Mouse (Mus musculus) kidney, adult 9 months (tissue): Measurements from ENCODE around the gene Aip.
"Not testable (repeated sequence)": the region's sequence is repeated elsewhere in the genome, so short reads cannot be mapped to it uniquely, and the experiment has no call there.

Experiments
- DNase-seq: peaks from one replicate; pipeline ENCODE4 v3.0.0; 2022

The Aip gene

DNA sequence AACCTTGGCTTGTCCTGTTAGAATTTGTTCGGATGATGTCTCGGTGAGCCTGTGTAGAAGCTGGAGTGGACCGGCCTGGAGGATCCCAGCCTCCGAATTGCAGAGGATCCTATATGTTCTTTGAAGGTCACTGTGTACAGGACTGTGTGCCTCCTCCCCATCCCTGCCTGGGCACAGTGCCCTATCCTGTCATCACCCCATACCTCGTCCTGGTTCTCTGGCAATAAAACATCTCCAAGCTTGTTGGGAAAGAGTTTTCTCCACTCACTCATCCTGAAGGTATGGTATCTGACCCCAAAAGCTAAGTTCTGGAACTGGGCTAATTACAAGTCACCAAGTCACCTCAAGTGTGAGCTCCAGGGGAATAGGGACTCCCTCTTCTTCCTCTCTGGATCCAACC lies 38.6 kb downstream of the Aip start:
- DNase-seq = no peak

DNA sequence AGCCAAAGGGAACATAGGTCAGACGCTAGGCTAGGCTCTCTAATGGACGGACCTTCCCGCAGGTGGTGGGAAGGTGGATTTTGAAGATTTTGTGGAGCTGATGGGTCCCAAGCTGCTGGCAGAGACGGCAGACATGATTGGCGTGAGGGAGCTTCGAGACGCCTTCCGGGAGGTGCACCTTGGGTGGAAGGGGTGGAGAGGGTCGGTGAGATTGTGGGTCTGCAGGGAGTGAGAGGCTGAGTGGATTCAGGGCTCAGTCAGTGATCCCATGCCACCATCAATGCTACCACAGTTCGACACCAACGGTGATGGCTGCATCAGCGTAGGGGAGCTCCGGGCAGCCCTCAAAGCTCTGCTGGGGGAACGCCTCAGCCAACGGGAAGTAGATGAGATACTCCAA lies 39.5 kb downstream of the Aip start:
- no peak for DNase-seq

DNA sequence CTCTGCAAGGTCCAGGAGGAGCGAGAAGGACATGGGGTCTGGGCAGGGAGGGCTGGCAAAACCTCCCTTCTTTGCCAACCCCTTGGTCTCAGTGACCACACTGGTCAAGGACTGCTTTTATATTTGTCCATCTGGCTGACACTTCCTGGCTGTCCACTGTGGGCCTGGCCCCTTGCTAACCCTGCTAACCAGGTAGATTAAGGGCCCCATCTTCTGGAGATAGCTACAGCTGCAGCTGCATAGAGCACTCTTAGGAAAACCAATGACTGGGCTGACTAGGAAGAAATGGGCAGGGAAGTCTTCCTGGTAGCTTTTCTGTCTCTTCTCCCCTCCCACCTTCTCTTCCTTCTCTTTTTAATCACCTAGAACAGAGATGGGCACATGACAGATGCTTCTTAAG lies 40.7 kb downstream of the Aip start:
- DNase-seq = peak; percentile 74

DNA sequence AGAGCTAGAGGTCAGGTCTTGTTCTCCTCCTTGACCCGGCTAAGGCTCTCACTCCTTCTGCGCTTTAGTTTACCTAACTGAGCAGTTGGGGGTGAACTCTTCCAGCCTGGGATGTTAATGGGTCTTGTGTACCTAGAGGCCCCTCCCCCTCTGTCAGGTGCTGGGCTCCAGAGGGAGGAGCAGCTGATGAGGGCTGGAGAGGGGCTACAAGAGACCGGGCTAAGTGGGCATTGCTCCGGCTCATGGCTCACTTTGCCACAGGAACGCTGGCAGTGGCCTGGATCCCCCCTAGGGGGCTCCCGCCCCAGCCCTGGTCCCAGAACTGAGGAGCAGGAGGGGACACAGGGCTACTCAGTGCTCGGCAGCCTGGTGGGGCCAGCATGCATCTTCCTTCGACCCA lies 41.8 kb downstream of the Aip start:
- DNase-seq = no peak

DNA sequence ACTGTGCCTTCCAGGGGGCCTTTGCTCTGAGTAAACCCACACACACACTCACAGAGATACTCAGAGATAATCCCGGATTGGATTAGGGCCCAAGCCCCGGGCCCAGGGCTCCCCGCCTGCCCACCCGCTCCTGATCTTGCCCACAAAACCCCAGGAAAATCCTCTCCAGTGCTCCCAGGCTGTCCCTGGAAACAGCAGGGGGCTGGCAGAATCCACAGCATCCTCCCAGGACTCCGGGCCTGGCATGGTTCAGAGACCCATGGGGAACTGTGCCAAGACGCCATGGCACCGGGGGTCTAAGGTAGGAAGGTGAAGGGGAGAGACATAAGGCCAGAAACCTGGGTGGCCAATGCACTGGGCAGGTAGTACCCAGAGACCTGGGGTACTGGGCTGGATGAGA lies 42.3 kb downstream of the Aip start:
- DNase-seq = no peak

DNA sequence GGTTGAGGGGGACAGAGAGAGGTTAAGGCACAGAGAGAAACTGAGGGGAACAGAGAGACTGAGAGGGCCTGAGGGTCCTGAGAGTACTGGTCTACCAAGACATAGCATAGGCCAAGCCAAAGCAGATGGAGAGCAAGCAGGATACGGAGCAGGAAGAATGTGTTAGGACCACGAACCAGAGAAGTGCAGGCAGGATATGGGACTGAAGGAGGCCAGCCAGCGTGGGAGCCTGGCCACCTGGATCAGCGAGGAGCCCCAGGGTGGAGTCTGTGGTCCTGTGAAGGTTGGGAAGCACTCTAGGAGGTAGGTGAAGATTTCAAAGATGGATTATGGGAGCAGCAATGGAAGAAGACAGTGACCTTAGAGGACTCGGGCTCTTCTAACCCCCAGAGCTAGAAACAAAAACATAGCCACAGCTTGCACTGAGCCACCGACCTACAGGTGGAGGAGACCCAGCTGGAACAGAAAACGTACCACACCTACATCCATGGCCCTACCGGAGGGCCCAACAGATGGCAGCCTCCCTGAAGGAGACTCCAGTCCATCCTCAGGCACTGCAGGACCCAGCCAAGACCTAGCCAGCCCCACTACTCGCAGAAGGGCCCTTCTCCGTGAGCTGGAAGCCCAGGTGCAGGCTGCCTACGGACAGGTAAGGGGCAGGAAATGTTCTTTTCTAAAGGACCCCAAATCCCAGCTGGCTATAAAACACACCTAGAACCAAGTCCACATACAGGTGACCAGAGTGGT lies 43.3 kb downstream of the Aip start:
- DNase-seq = no peak

DNA sequence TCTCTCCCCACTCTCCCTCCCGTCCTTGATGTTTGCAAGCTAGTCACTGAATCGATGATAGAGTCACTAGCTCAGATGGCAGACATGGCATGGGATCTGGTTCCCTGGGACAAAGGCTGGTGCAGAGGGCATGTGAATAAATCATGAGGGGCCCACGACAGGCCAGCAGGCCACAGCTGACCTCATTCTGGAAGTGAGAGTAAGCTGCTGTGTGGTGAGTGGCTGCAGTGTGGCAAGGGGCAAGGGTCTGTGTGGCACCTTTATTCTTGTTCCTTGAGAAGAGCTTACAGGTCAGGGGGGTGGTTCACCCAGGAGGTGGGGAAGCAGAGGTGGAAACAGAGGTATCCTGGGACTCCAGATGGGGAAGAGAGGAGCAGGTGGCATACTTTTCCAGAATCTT lies 44.3 kb downstream of the Aip start, which contains the start of gene Cabp2:
Gene Cabp2 (plus strand): TSS at position 185 of the 400 bp plus-strand sequence.
- no peak for DNase-seq

DNA sequence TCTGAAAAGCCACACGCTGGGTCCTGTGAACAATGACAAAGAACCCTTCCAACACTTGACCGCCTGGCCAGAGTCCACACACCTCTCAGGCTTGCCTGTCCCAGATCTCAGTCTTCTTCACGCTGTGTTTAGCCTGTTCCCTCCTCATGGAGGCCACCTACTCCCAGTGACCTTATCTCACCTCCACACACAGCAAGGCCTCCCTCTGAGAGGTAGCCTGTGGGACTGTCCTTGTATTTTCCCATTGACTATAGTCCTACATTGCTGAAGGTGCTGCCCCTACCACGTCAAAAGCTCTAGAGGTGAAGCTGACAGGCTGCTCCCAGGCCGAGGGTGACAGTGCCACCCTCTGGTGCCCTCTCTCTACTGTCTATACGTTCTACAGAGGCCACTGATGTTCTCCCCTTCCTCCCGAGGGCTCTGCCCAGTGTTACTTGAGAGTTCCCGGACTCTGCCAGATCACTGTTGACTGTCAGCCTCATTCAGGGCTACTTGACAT lies 45.1 kb downstream of the Aip start:
- peak; percentile 64 for DNase-seq

DNA sequence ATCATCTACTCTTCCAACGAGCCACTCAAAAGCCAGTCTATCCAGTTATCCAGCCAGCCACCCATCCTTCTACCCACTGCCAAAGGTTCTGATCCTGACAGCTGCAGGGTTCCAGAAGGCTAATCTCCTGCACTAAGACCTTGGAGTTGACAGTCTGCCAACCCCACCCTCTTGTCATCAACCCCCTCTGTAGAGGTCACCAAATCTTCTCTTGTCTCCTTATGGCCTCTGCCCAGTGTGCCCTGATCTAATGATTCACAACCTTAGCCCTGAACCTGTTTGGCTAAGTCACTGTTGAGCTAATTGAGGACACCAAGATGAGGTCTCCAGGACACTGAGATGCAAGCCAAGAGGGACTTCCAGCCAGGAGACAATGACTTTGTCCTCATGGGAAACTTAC lies 46.1 kb downstream of the Aip start:
- peak; percentile 63 for DNase-seq

DNA sequence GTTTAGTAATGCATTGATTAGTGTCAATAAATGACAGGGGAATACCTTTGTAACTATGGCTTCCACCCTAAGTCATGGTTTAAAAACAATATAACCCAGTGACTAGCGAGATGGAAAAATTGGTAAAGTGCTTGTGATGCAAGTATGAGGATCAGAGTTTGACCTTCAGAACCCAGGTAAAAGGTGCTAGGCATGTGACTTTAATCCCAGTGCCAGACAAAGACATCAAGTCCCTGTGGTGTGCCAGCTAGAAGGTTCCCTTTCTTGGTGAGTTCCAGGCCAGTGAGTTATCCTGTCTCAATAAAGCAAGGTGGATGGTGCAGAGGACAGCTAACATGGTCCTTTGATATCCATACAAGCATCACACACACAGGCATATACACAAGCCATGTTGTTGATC lies 50.1 kb downstream of the Aip start:
- DNase-seq = peak; percentile 88

DNA sequence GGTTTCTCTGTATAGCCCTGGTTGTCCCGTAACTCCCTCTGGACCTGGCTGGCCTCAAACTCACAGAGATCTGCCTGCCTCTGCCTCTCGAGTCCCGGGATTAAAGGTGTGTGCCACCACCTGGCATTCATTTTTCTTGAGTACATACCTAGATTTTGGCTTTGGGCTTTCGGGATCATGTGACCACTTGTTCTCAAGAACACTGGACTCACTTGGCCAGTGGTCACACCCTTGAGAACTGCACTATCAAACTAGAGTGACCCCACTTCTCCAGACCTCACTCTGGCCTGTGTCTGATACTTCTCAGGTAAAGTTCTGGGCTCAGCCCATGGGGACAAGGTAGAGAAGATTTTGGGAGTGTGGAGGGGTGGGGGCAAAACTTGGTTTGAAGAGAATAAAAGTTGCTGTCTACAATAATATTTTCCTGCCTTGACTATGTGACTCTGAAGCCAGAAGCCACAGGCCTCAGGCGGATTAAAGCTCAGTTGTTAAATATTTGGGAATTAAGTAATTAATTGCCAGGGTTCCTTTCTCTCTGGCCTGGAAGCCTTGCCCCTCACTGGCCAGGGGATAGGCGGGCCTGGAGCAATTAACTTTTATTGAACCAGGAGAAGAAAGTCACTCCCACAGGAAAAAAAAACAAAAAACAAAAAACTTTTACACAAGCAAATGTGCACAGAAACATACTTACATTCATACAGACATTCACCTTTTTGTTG lies 52.8 kb downstream of the Aip start:
- DNase-seq = peak; percentile 83

DNA sequence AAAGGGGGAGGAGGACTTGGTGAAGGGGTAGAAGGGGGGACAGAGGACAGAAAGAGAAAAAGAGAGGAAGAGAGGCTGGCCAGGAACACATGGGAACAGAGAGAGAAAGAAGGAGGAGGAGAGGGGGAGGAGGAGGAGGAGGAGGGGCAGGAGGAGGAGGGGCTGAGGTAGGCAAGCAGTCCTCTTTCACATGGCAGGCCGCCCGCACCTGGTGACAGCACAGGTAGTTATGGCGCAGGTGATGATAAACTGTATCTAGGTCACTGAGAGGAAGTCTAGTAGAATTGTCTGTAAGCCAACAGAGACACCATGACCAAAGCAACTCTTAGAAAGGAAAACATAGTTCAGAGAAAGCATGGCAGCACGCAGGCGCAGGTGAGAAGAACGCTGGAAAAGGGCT lies 54.3 kb downstream of the Aip start:
- DNase-seq = no peak

DNA sequence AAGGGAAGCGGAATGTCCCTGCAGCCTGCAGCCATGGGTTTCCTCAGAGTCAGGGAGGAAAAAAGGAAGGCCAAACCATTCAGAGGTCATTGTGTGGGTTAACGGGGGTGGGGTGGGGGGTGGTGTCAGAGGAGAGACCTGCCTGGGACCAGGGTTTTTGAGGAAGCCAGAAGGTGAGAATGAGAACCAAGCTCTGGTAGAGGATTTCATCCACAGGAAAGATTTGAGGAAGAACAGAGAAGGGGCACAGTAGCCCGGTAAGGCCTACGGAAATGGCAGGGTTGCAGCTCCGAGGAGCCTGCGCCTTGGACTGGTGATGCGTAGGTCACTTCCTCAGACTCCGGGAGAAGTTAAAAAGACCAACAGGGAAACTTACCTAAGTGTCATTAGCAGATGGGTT lies 54.9 kb downstream of the Aip start:
- DNase-seq = no peak

DNA sequence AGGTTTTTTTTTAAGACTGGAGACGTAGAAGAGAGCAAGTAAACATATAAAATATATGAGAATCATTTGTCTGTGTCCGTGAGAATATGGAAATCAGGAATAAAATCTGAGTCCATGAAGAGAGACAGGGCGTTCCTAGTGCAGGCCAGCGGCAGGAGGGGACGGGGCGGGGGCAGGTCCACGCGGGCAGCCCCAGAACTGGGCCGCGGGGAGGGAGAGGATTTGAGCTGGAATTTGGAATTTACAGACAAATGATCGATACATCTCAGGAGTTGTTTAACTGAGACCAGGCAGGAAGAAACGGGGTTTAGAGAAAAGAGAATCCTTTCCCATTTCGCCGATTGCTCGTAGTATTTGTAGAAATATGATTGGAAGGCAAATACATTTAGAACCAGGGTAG lies 55.3 kb downstream of the Aip start:
- no peak for DNase-seq

DNA sequence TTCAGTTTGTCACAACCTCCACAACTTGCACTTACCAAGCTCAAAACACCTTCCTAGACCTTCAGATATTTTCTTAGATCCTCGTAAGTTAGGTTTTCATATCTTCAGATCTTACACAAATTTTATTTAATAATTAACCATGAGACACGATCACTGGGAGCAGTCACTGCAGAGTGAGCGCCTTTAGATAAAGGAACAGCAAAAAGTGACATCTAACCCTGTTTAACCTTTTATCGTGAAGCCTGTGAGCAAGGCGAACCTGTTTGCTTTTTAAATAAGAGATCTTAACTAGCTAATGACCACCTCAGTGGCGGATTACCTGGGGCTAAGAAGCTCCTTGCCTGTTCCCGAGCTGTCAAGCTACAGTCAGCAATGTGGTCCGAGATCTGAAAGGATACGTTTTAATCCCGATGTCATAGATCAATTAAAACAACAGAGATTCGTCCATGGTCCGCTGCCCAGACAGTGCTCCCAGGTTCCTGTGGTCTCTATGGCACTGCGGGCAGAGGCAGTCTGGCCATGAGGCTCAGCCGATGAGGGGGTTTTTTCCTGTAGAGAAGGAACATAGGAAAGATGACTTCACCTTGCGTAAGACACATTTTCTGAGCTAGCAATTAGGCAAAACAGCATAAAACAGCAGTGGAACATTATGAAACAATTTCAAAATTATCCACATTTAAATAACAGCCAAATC lies 56.8 kb downstream of the Aip start:
- DNase-seq = no peak

DNA sequence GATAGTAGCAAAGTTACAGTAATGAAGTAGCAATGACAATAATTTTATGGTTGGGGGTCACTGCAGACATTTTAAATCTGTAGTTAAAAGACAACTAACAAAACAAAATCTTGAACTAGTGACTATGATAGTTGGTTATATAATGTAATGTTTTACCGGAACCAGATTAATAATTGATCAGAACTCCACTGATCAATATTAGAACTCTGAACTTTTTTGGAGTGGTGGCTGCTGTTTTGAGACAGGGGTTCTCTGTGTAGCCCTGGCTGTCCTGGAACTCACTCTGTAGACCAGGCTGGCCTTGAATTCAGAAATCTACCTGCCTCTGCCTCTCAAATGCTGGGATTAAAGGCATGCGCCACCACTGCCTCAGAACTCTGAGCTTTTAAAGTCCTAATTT lies 57.4 kb downstream of the Aip start:
- peak; percentile 61 for DNase-seq

DNA sequence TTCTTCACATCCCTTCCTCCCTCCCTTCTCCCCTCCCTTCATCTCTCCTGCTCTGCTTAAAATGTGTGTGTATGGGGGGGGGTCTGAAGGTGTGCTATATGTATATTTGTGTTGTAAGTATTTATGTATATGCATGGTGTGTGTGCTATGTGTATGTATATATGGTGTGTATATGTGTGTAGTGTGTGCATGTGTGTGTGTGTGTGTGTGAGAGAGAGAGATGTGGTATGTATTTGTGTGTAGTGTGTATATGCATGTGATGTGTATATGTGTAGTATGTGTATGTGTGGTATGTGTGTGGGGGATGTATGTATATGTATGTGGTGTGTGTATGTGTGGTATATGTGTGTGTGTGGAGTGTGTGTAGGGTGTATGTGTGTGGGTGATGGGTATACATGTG lies 58.8 kb downstream of the Aip start:
- DNase-seq = no peak

DNA sequence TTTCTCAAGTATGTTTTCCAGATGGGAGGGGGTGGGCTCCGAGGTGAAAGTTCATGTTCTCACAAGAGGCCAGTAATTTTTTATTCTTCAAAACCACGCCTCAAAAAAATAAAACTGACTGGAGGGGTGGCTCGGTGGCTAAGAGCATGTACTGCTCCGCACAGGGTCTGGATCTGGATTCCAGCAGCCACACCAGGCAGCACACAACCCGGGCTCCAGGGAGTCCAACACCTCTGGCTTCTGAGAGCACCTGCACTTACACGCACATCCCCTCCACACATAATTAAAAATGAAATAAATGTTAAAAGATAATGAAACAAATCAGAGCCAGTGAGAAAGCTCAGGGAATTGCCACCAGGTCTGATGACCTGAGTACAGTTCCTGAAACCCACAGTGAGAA lies 59.4 kb downstream of the Aip start:
- DNase-seq = peak; percentile 58

DNA sequence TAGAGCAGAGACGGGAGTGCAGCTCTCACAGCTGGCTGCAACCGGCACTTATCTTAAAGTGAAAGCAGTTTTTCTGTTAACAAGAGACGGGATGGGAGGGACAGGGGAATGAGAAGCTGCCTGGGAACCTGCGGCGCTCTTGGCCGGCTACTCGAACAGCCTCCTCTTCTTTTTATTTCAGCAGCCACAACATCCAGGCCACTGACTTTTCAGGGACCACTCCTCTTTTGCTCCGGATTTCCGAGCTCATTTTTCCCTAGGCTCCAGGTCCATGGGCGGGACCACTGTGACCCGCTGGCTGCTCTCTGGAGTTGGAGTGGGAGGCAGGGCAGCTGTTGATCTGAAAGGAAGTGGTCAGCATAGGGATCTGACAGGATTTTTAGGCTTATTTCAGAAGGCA lies 61.2 kb downstream of the Aip start:
- DNase-seq = not testable (repeated sequence)
